Comparison of ENCODE assay signal across 16 mouse cellular contexts in the genomic region with DNA sequence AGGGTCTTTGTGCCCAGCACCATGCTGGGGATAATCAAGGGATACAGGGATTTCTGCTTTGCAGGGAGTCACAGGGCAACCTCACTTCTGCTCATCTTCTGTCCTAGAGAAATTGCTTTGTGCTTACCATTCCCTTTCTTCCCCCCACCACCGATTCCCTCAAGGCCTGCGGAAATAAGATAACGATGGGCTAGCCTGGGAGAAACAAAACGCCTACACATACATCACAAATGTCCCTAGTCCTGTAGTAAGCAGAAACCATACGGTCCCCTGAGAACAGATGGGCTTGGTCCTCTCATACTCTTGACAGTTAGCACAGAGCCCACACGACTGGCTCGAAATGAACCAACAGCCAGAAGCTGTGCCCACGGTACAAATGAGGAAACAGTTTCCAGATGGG. TPM values are rescaled to one million over a fixed set of nuclear protein-coding genes. Genes with fewer than 3 reads are reported as not detected.
DNase-seq lines count a peak whose midpoint lies in the region; ATAC-seq and TF ChIP-seq lines count a peak whose summit lies in the region.
"Had no signal": no experiment of that assay in that cellular context is flagged by ENCODE, and none has a peak within 500 bp of the region (broad histone marks: within the 10 kb centered on the region; RNA-seq: fewer than 3 reads in every experiment).

No protein-coding gene starts in this region.

- no peak for TF ChIP-seq POLR2A in MEL (IDR thresholded peaks at IDR 0.05; ENCODE audit: control insufficient read depth in 1 of 2, insufficient read depth in 1 of 2, low read depth in 1 of 2, low read length in 2 of 2, poor library complexity in 1 of 2)

- no peak overlapping the region for H3K4me3 ChIP-seq in kidney, embryonic 15.5 days (replicated peaks)
- peak overlapping the region; percentile 47 to 57 for H3K4me3 ChIP-seq in MEL (ENCODE audit: control insufficient read depth in 1 of 2, insufficient read depth in 1 of 2, low read depth in 2 of 2, low read length in 2 of 2)
- H3K4me3 ChIP-seq: forebrain, embryonic 12.5 days; limb, embryonic 10.5 days; midbrain, embryonic 13.5 days had no signal

- no peaks in the 10 kb centered on the region for H3K9me3 ChIP-seq in kidney, embryonic 15.5 days (replicated peaks)
- no peaks in the 10 kb centered on the region for H3K9me3 ChIP-seq in MEL (replicated peaks; ENCODE audit: insufficient read depth, low read length)
- H3K9me3 ChIP-seq: forebrain, embryonic 12.5 days; limb, embryonic 10.5 days; midbrain, embryonic 13.5 days had no signal

- TF ChIP-seq EP300 in MEL (IDR thresholded peaks at IDR 0.05; ENCODE audit: low read depth in 1 of 2, low read length in 2 of 2), result peak; percentile 21 to 59; a peak in 3 of 4 replicates

- no peak for TF ChIP-seq RAD21 in MEL (IDR thresholded peaks at IDR 0.05; ENCODE audit: low read depth, low read length)

- 0 out of 2 replicates have a peak, but pooled peaks cover 8% of the 10 kb centered on the region for H3K36me3 ChIP-seq in kidney, embryonic 15.5 days
- peaks cover 0 to 12% of the 10 kb centered on the region in 2 experiments; a peak in 2 of 4 replicates for H3K36me3 ChIP-seq in MEL (ENCODE audit: control insufficient read depth in 1 of 2, insufficient read depth in 2 of 2, low read length in 2 of 2)
- H3K36me3 ChIP-seq: midbrain, embryonic 13.5 days had no signal

- H3K27ac ChIP-seq in kidney, embryonic 15.5 days, result 0 out of 2 replicates have a peak overlapping the region, but pooled peaks have one; percentile 9
- peak overlapping the region; percentile 67 for H3K27ac ChIP-seq in MEL (ENCODE audit: control insufficient read depth, low read depth, low read length)
- H3K27ac ChIP-seq: forebrain, embryonic 12.5 days; kidney, postnatal 0 days; limb, embryonic 10.5 days; midbrain, embryonic 13.5 days had no signal

- H3K9ac ChIP-seq in kidney, embryonic 15.5 days, result no peak overlapping the region
- H3K9ac ChIP-seq in MEL (ENCODE audit: control insufficient read depth, low read depth, low read length, poor library complexity, severe bottlenecking), result peak overlapping the region; percentile 64
- H3K9ac ChIP-seq: forebrain, embryonic 12.5 days; midbrain, embryonic 13.5 days had no signal

- no peak overlapping the region for H3K4me2 ChIP-seq in kidney, embryonic 15.5 days
- H3K4me2 ChIP-seq: forebrain, embryonic 12.5 days; midbrain, embryonic 13.5 days had no signal

- WGBS in kidney, embryonic 15.5 days, result 71% methylated on average over 8 of the region's 8 CpGs

- no peak for TF ChIP-seq CTCF in MEL (IDR thresholded peaks at IDR 0.05 in 2 of 3, conservative IDR thresholded peaks at IDR 0.05 in 1 of 3; ENCODE audit: control insufficient read depth in 1 of 3, insufficient read depth in 1 of 3, low read depth in 2 of 3, low read length in 3 of 3, poor library complexity in 1 of 3, severe bottlenecking in 1 of 3)

- peaks cover 58% of the 10 kb centered on the region for H3K27me3 ChIP-seq in kidney, embryonic 15.5 days
- no peaks in the 10 kb centered on the region for H3K27me3 ChIP-seq in MEL (ENCODE audit: control insufficient read depth in 1 of 2, insufficient read depth in 2 of 2, low read length in 2 of 2)

- DNase-seq in kidney, adult 11 months, result no peak
- peak; percentile 74 for DNase-seq in MEL (ENCODE audit: low read depth, low spot score)
- no peak for DNase-seq in thymus, postnatal 0 days (ENCODE audit: low spot score)
- DNase-seq: cerebellum, adult 11-12 months had no signal

- no peaks in the 10 kb centered on the region; the same call in 1 of the 2 replicates for H3K79me2 ChIP-seq in MEL (ENCODE audit: control insufficient read depth, insufficient read depth, low read length, poor library complexity)

- ATAC-seq in kidney, embryonic 15.5 days (replicated peaks; ENCODE audit: low FRiP score), result no peak
- ATAC-seq in granulocyte monocyte progenitor cell, adult 5-6 weeks (replicated peaks; ENCODE audit: poor library complexity, severe bottlenecking), result peak; percentile 44
- peak; percentile 53 for ATAC-seq in megakaryocyte progenitor cell, adult 5-6 weeks (replicated peaks; ENCODE audit: poor library complexity)
- ATAC-seq in activated CD4-positive, CD25-positive, alpha-beta regulatory T cell, adult 4 months, result no peak

- peaks cover 10% of the 10 kb centered on the region for H3K4me1 ChIP-seq in kidney, embryonic 15.5 days
- H3K4me1 ChIP-seq in MEL (ENCODE audit: control insufficient read depth in 1 of 2, insufficient read depth in 2 of 2, low read length in 2 of 2), result peaks cover 6 to 19% of the 10 kb centered on the region in 2 experiments

TF ChIP-seq in MEL, 35 proteins besides CTCF, POLR2A, EP300 and RAD21:
- 0 out of 2 replicates have a peak, but pooled peaks have one; percentile 12 for TF ChIP-seq NELFE (IDR thresholded peaks at IDR 0.05; ENCODE audit: low read depth, low read length)
- TF ChIP-seq ETS1 (IDR thresholded peaks at IDR 0.05; ENCODE audit: low read depth, low read length), result peak; percentile 24; the same call in 1 of the 2 replicates
- peak; percentile 65 for TF ChIP-seq GATA1 (IDR thresholded peaks at IDR 0.05; ENCODE audit: low read depth, low read length)
- TF ChIP-seq SMC3 (IDR thresholded peaks at IDR 0.05; ENCODE audit: low read depth, low read length), result no peak
- TF ChIP-seq CHD2 (IDR thresholded peaks at IDR 0.05; ENCODE audit: low read length), result no peak
- TF ChIP-seq ZNF384 (IDR thresholded peaks at IDR 0.05; ENCODE audit: low read depth, low read length), result no peak
- TF ChIP-seq TCF12 (IDR thresholded peaks at IDR 0.05; ENCODE audit: low read depth, low read length), result peak; percentile 63
- TF ChIP-seq RCOR1 (IDR thresholded peaks at IDR 0.05; ENCODE audit: low read depth, low read length), result no peak
- peak; percentile 92 for TF ChIP-seq TAL1 (IDR thresholded peaks at IDR 0.05; ENCODE audit: low read length)
- TF ChIP-seq MAFK (IDR thresholded peaks at IDR 0.05; ENCODE audit: borderline replicate concordance, low read depth, low read length), result no peak
- TF ChIP-seq MXI1 (IDR thresholded peaks at IDR 0.05; ENCODE audit: low read depth, low read length), result peak; percentile 51; the same call in 1 of the 2 replicates
- TF ChIP-seq ZKSCAN1 (IDR thresholded peaks at IDR 0.05; ENCODE audit: low read depth, low read length), result no peak
- no peak for TF ChIP-seq NRF1 (IDR thresholded peaks at IDR 0.05; ENCODE audit: insufficient read depth, low read depth, low read length, poor library complexity, severe bottlenecking)

RNA-seq across cellular contexts. Expression of gene Tal1, which starts 8.0 kb away (rescaled TPM):
- polyA plus RNA-seq in kidney, embryonic 15.5 days (2015; fragmentation: Nextera tagmentation; extraction: Ambion mirVana), result 1.1 and 1.4 TPM in 2 replicates
- total RNA-seq in MEL (2012; rRNA removed), result 21.2 and 34.9 TPM in 2 replicates
- 10 to 100 TPM in 1 of 2 experiments, not detected in 1; 48.9 TPM for polyA plus RNA-seq in MEL (2012; ENCODE audit: insufficient read depth in 1 of 2, insufficient read length in 2 of 2, low read depth in 1 of 2, low replicate concordance in 2 of 2, missing spikeins in 1 of 2)
- total RNA-seq in granulocyte monocyte progenitor cell, adult 5-6 weeks (2014; fragmentation: Nextera tagmentation), result 12.1 and 14.4 TPM in 2 replicates
- total RNA-seq in granulocyte monocyte progenitor cell, adult 5-6 weeks (2017), result 5.8 and 9.5 TPM in 2 replicates
- 17.3 and 22.6 TPM in 2 replicates for total RNA-seq in megakaryocyte progenitor cell, adult 5-6 weeks (2015)
- 9.2 and 16.3 TPM in 2 replicates for total RNA-seq in megakaryocyte progenitor cell, adult 5-6 weeks (2017)
- not detected for polyA plus RNA-seq in activated CD4-positive, CD25-positive, alpha-beta regulatory T cell, adult 4 months (2017; shearing (Covaris generic))
- 0.08 and 0.13 TPM in 2 replicates for polyA plus RNA-seq in thymus, postnatal 0 days (2015; fragmentation: Nextera tagmentation; extraction: Ambion mirVana)
- polyA plus RNA-seq: CD4-positive, CD25-positive, alpha-beta regulatory T cell, adult 4 months; inflammation-experienced regulatory T-cells, adult 6 months had no signal

RNA-seq across cellular contexts. Expression of gene Pdzk1ip1, which starts 40.3 kb away (rescaled TPM):
- 161 and 191 TPM in 2 replicates for polyA plus RNA-seq in kidney, embryonic 15.5 days (2015; fragmentation: Nextera tagmentation; extraction: Ambion mirVana)
- total RNA-seq in MEL (2012; rRNA removed), result not detected in 2 replicates
- polyA plus RNA-seq in MEL (2012; ENCODE audit: insufficient read depth in 1 of 2, insufficient read length in 2 of 2, low read depth in 1 of 2, low replicate concordance in 2 of 2, missing spikeins in 1 of 2), result under 1 TPM in 1 of 2 experiments, not detected in 1; 0.14 TPM
- 0.92 TPM in 1 of 2 replicates, not detected in the other for total RNA-seq in granulocyte monocyte progenitor cell, adult 5-6 weeks (2014; fragmentation: Nextera tagmentation)
- total RNA-seq in granulocyte monocyte progenitor cell, adult 5-6 weeks (2017), result 3.8 TPM in 1 of 2 replicates, not detected in the other
- total RNA-seq in megakaryocyte progenitor cell, adult 5-6 weeks (2015), result 5.2 and 11.2 TPM in 2 replicates
- 2.0 and 5.2 TPM in 2 replicates for total RNA-seq in megakaryocyte progenitor cell, adult 5-6 weeks (2017)
- polyA plus RNA-seq in activated CD4-positive, CD25-positive, alpha-beta regulatory T cell, adult 4 months (2017; shearing (Covaris generic)), result 10 to 100 TPM; 31.4 to 40.8 TPM
- polyA plus RNA-seq in thymus, postnatal 0 days (2015; fragmentation: Nextera tagmentation; extraction: Ambion mirVana), result 2.8 and 3.5 TPM in 2 replicates
- total RNA-seq: gastrocnemius, adult 8-10 months; heart, postnatal 36 days had no signal

RNA-seq across cellular contexts. Expression of gene Stil, which starts 48.2 kb away (rescaled TPM):
- 12.5 and 13.1 TPM in 2 replicates for polyA plus RNA-seq in kidney, embryonic 15.5 days (2015; fragmentation: Nextera tagmentation; extraction: Ambion mirVana)
- 5.0 and 5.9 TPM in 2 replicates for total RNA-seq in MEL (2012; rRNA removed)
- polyA plus RNA-seq in MEL (2012; ENCODE audit: insufficient read depth in 1 of 2, insufficient read length in 2 of 2, low read depth in 1 of 2, low replicate concordance in 2 of 2, missing spikeins in 1 of 2), result 1 to 10 TPM in 1 of 2 experiments, not detected in 1; 9.1 TPM
- 20.3 and 20.4 TPM in 2 replicates for total RNA-seq in granulocyte monocyte progenitor cell, adult 5-6 weeks (2014; fragmentation: Nextera tagmentation)
- total RNA-seq in granulocyte monocyte progenitor cell, adult 5-6 weeks (2017), result 18.4 and 21.7 TPM in 2 replicates
- 38.4 and 42.3 TPM in 2 replicates for total RNA-seq in megakaryocyte progenitor cell, adult 5-6 weeks (2015)
- total RNA-seq in megakaryocyte progenitor cell, adult 5-6 weeks (2017), result 13.2 and 13.6 TPM in 2 replicates
- polyA plus RNA-seq in activated CD4-positive, CD25-positive, alpha-beta regulatory T cell, adult 4 months (2017; shearing (Covaris generic)), result 1 to 10 TPM; 6.0 to 6.7 TPM
- polyA plus RNA-seq in thymus, postnatal 0 days (2015; fragmentation: Nextera tagmentation; extraction: Ambion mirVana), result 10.2 and 10.9 TPM in 2 replicates

Comparison
In these comparisons a context has a peak if more than half of its experiments do, and no peak if none do; other contexts are left out.
1. ATAC-seq: peak in granulocyte monocyte progenitor cell, adult 5-6 weeks (single experiment) and megakaryocyte progenitor cell, adult 5-6 weeks (single experiment); none in kidney, embryonic 15.5 days (single experiment) and activated CD4-positive, CD25-positive, alpha-beta regulatory T cell, adult 4 months (single experiment).